Mouse (Mus musculus) frontal cortex, adult (tissue): ENCODE measurements at regions not wholly inside any gene's neighbourhood (a gene's known extent, or its start where the extent isn't known, plus 50 kb on each side); places are given as distances from the start of the nearest gene placed in this dataset.

ENCODE experiments used
- ATAC-seq: cut with Nextera tagmentation; 2 replicates; pipeline ENCODE4 v1.9.2; 2017; ENCODE audit warnings: mild to moderate bottlenecking, moderate library complexity, mixed read lengths; ENCODE audit not compliant: low TSS enrichment

GRCm38 (mm10) chr10:67731577-67731976, 180.9 kb downstream of the Zfp365 start:
- no peak for ATAC-seq

DNA sequence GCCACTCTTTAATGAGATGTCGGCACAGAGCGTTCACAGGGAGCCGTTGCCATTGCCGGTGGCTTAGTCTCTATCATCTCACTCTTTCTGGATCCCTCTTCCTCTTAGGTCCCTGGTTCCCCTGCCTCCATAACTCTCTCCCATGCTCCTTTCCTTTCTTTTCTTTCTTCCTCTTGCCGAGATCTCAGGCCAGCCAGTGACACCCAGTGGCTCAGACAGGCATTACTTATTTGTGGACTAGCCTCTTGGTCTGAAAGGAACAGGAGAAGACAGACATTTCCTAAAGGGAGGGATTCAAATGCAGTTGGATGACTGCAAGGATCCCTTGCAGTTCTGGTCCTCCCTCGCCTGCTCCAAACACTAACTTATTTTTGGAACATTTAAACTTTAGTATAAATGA, 180.5 kb upstream of the Ado start:
- ATAC-seq, result peak; percentile 99

- no peak for ATAC-seq
These were observed 178.8 kb upstream of the Ado start for GRCm38 (mm10) chr10:67727580-67727979.

- no peak for ATAC-seq
These were observed 178.0 kb upstream of the Ado start for GRCm38 (mm10) chr10:67726796-67727195.

DNA sequence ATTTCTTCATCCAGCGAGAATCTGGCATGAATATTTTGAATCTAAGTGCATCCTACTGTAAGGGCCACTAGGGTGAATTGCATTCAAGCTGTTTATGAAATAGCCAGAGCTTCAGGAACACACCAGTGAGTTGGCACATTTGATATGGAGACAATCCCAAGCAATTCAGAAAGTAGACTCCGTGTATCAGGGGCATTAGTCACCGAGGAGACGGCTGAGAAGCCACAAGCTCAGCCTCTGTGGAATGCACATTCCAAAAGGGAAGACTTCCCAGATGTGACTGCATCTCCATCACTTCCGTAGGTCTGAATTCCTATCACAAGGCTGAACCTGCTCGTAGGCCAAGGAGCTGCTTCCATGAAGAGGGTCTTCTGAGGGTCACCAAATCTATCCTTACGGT, 177.6 kb upstream of the Ado start:
- no peak for ATAC-seq

DNA sequence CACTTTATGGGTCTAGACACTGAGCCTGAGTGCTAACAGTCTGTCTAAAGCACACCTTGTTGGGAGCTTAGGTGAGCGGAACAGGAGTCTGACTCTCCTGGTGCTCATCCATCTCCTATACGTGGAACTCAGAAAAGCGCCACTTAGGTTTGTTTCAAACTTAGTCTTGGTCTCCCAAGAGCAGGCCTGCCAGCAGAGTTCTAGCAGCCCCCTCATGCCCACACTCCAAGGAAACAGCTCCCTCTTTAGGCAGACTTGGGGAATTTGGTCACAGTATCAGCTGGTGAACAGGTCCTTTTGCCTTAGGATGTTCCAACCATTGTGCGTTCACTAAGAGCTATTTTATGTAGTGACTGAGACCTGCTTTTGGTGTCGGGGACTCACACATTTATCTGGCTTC, 173.0 kb upstream of the Ado start:
- ATAC-seq, result peak; percentile 75

- ATAC-seq, result peak; percentile 91
These were observed 168.8 kb upstream of the Ado start for GRCm38 (mm10) chr10:67717506-67717905.

GRCm38 (mm10) chr10:67715046-67715445, 166.3 kb upstream of the Ado start:
- ATAC-seq, result no peak

GRCm38 (mm10) chr10:67713098-67713497, 164.3 kb upstream of the Ado start:
- no peak for ATAC-seq

DNA sequence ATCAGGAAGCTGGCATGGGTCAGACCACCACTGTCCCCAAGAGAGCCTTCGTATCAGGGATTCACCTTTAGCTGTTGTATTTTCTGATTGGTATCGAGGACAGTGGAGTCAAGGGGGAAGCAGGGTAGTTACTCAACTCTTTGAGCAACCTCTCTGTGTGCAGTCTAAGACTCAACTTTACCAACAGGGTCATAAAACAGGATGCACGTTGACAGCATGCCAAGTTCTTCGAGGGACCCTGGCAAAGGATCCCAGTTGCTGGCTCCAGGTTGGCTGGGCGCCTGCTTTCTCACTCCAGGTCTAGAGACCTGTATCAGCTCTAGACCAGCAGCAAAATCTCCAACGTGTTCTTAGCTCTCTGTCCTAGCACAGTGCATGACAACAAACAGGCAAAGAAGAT, 163.9 kb upstream of the Ado start:
- ATAC-seq, result no peak

- no peak for ATAC-seq
These were observed 163.2 kb upstream of the Ado start for GRCm38 (mm10) chr10:67711961-67712360.

GRCm38 (mm10) chr10:67706436-67706835, 157.7 kb upstream of the Ado start:
- no peak for ATAC-seq

DNA sequence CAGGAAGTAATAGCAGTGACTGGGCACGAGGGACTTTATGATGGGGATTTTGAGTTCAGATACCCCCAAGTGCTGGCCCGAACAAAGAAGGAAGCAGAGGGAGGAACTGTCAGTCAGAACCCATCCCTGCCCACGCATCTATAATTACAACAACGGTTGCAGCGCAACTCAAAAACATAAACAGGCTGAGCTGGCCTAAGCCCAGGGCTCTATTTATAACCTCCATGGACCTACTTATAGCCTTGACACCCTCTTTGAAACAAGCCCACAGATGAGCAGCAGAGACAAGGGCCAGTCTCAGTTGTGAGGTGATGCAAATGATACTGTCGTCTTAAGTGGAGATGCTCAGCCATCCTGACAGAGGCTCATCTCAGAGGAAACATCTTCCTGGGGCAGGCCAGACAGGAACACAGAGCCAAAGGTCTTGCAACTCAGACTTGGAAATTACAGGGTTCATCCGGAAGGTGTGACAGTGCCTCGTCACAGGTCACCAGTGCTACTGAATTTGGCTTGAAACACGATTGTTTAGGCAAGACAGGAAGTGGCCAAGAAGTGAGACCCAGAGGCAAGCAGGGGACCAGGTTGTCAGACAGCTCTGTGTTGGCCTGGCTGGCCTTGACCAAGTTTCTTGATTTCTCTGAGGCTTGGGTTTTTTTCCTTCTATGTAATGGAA, 154.2 kb upstream of the Ado start:
- ATAC-seq, result no peak

DNA sequence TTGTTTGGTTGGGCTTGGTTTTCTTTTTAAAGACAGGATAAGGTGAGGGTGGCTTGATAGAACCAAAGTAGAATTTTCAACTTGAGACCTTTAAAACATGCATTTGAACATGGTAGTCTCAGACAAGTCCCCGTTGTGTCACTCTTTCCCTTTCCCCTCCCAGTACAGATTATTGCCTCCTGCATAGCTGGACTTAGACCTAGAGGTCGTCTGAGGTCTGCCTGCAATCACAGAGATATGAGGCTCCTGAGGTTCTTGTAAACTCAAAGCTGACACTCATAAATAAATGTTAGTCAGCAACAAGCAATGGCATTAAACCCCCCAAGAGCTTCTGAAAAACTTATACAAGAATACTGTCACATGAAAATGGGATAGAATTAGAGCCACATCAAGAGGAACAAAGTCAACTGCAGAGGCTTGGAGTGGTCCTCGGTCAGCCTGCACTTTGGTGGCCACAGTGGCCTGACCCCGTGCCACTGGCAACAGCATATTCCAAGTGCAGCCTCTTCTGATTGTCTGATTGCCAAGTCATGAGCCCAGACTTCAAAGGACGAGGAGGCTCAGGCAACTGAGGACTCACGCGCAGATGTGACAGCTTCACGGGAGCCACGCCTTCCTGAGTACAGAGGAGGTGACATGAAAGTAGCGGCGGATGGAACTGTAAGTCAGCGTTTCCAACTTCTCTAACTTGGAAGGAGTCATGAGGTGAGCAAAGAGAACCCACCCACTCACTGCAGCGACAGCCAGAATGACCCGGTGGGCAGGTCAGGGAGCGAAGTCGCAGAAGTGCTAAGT, 148.8 kb upstream of the Ado start:
- no peak for ATAC-seq

GRCm38 (mm10) chr10:67695891-67696853, 147.4 kb upstream of the Ado start:
- no peak for ATAC-seq

DNA sequence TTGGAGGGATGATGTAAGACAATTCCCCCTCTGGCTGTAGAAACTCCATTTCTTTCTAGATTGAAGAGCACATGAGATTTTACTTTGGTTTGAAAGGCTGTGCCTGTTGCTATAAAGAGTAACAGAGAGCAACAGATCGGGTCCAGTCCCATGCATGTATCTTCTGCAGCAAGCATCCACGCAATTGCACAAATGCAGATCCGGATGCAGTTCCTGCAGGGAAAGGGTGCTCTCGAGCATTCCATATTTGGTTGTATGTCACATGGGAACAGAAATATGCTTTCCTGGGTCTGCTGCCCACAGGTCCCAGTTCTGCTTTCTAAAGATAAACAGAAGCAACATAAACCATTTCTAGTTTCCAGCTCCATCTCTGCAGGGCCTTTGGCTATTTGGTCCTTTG, 146.0 kb upstream of the Ado start:
- no peak for ATAC-seq

DNA sequence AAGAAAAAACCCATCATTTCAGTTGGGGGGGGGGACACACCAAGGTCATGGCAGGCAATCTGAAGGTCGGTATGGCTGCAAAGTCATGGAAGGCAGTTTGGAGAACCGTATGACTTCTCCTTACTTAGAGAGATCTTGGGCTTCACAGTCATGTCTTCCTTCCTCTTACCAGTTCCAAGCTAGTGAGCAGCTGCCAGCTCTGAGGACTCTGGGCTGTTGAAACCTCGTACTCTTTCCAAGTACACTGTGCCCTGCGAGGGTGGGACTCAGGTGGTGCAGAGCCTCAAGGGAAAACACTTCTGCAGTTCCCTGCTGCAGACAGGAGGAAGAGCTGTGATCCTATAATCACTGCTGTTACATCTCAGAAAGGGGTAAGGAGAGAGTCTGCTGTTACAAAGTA, 144.8 kb upstream of the Ado start:
- no peak for ATAC-seq

- ATAC-seq, result no peak
These were observed 141.4 kb upstream of the Ado start for GRCm38 (mm10) chr10:67689944-67690670.

DNA sequence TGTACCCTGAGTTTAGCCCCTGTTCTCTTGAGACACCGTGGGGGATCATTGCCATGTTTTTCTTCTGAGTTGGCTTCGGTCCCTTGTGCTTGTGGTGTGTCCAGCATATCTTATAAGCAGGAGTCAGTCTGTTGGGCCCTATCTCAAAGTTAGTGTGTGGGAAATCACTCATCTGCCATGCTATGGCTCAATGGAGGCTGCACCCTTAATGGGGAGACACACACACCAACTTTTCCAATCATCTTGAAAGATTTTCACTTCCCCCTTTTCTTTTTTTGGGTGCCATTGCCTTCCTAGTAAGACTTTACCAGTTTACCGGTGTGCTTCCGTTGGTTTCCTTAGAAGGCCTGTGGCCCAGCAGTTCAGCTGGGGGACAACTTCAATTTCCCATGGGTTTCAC, 130.6 kb upstream of the Ado start:
- no peak for ATAC-seq

- ATAC-seq, result no peak
These were observed 124.7 kb upstream of the Ado start for GRCm38 (mm10) chr10:67673450-67673849.

DNA sequence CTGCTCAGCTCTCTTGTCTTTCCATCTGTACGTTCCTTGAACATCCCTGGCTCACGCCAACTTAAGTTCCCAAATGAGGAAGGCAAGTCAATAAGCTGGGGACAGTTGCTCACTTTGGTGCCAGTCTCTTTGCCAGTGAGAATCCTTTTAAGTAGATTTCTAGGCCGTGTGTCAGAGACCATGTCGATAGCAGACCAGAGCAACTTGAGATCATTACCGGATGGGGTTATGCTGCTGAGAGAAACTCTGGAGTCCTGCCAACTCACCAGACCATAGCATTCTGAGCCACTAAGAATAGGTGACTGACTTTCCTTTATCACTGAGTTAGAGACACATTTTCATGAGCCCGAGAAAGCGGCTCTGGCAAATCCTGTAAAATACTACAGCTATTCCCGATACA, 123.5 kb upstream of the Ado start:
- no peak for ATAC-seq

DNA sequence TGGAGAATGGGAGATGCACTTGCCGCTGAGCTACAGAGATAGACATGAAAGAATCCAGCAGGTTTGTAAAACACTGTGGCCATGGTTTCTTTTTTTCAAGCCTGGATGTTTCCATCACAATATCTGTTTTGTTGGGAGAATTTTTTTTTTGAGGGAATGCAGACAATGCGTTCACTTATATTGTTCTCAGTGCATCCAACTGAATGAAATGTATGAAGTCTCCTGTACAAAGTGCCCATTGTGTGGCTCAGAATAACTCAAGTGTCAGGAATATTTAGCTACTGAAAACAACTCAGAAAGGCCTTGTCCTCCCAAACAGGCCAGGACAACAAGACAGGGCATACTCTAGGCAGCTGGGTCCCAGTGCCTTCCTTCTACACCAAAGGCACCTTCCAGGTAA, 120.3 kb upstream of the Ado start:
- peak; percentile 38; the same call in 1 of the 2 replicates for ATAC-seq
